Mouse (Mus musculus) adrenal gland, postnatal 4 days (tissue): ENCODE measurements around the gene Myo3b. TPM values are rescaled to one million over a fixed set of nuclear protein-coding genes. Genes with fewer than 3 reads are reported as not detected.
"Not testable (repeated sequence)": the region's sequence is repeated elsewhere in the genome, so short reads cannot be mapped to it uniquely, and the experiment has no call there.

Experiments
- DNase-seq, 2 experiments: peaks; one replicate each; pipeline ENCODE4 v3.0.0; 2021 to 2022; ENCODE audit warnings: low spot score in 2 of 2, mixed read lengths in 2 of 2
- long read RNA-seq, 2 experiments: library from polyadenylated mRNA; stranded (forward); transcript quantifications; one replicate each; pipeline ENCODE4 v2.0.0; 2021
- total RNA-seq, 2 experiments: library from RNA; stranded (reverse); gene quantifications; 2 replicates each; pipeline ENCODE4 v1.2.3; 2021

Gene Myo3b
- under 1 TPM; 0.06 to 0.20 TPM for total RNA-seq
- long read RNA-seq, experiment 1, result 0 reads
- long read RNA-seq, experiment 2, partial matches to known transcripts, result 0 of 1 reads
- long read RNA-seq, experiment 2, other reads (novel, unspliced or antisense), result 1 of 1 reads

GRCm38 (mm10) chr2:70038752-70039151 lies at the start of gene Myo3b:
Myo3b (plus strand) TSS chr2:70039126.
- DNase-seq, result no peak

DNA sequence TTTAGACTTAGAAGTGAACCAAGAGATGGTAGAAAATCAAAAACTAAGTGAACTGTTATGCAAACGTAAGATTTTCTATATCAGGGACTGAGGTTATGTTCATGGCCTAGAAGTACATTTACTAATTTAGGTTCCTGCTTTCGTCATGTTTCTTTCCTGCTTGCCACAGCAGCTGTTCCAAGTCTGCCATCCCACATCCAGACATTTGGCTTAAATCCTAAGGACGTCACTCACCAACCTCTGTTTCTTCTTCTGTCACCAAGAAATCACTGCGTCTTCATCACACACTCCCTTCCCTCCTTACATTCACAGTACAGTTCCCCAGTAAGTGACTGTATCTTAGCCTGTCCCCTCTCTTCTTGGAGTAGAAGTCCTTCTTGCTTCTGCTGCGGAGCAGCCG lies 49.7 kb upstream of the Myo3b start:
- DNase-seq, result no peak

GRCm38 (mm10) chr2:69990647-69991046 lies 48.3 kb upstream of the Myo3b start:
- DNase-seq, result no peak

- not testable (repeated sequence) for DNase-seq
Observed at GRCm38 (mm10) chr2:69994082-69994736, 44.7 kb upstream of the Myo3b start.

- DNase-seq, result no peak
Observed at GRCm38 (mm10) chr2:69994779-69995178, 44.1 kb upstream of the Myo3b start.

- no peak for DNase-seq
Observed at GRCm38 (mm10) chr2:69999097-69999770, 39.7 kb upstream of the Myo3b start.

GRCm38 (mm10) chr2:70000316-70000715 lies 38.6 kb upstream of the Myo3b start:
- DNase-seq, result no peak

- DNase-seq, result no peak
Observed at GRCm38 (mm10) chr2:70006492-70006891, 32.4 kb upstream of the Myo3b start.

DNA sequence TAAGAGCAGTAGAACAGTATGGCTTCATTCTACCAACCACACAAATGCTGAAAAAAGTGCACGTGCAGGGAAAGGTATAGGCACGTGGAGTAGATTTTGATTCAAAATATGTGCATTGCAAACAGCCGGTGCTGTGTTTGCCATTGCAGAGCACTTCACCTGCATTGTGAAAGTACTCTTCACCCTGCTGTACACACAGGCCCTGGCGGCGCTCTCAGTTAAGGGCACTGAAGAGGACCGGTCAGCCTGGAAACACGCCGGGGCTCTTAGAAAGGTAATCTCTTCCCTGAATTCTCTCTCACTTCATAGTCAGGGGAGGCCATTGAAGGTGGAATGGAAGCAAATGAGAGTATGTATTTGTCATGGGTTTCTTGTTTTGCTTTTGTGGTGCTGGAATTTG lies 26.0 kb upstream of the Myo3b start:
- DNase-seq, result no peak

DNA sequence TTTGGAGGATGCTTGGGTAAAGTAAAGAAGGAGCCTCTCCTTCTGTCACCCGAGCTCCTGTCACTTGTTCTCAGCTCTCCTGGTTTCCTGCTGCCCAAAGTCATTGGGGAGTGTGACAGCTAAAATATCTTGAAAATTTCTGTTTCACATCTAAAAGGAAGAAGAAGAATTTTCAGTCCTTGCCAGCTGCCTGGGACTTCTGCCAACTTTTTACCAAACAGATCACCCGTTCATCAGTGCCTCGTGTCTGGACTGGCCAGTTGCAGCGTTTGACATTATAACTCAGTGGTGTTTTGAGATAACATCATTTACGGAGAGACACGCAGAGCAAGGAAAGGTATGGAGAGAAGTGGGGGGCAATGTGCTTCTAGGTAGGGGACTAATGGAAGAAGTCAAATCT lies 20.7 kb upstream of the Myo3b start:
- DNase-seq, result no peak

GRCm38 (mm10) chr2:70024454-70024853 lies 14.5 kb upstream of the Myo3b start:
- DNase-seq, result no peak

DNA sequence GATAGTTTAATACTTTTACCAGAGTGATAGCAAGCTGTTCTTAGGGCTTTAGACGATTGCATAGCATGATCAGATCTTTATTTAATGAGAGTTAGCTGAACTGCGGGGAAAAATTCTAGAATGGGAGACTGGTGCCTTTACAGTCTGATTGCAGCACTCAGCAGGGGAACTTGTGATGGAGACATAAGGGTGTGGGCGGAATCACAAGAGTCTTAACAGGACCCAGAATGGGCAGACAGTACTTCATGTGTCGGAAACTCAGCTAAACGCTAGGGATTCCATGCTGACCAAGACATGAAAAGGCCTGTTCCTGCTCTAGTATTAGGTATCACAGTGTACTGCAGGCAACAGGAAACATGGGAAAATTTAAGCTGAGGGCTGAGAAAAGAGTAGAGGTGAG lies 13.2 kb upstream of the Myo3b start:
- no peak for DNase-seq

GRCm38 (mm10) chr2:70031472-70031871 lies 7.5 kb upstream of the Myo3b start:
- DNase-seq, result no peak

DNA sequence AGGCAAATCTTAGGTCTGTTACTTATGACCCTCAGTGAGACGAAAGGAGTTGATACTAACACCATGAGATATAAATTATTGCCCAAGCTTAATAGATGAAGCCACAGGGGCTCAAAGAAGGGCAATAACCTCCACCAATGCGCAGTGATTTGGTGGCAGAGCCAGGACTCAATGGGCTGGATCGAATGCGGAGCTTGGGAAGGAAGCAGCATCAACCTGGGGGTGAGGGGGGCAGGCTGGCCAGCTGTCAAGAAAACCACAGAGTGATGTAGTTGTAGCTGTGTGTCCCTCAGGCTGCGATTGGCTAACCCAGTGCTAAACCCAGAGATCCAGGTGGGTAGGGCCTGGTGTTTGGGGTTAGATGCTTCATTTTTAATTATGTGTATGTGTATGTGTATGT lies 4.0 kb upstream of the Myo3b start:
- no peak for DNase-seq

GRCm38 (mm10) chr2:70035358-70035757 lies 3.6 kb upstream of the Myo3b start:
- DNase-seq, result no peak

DNA sequence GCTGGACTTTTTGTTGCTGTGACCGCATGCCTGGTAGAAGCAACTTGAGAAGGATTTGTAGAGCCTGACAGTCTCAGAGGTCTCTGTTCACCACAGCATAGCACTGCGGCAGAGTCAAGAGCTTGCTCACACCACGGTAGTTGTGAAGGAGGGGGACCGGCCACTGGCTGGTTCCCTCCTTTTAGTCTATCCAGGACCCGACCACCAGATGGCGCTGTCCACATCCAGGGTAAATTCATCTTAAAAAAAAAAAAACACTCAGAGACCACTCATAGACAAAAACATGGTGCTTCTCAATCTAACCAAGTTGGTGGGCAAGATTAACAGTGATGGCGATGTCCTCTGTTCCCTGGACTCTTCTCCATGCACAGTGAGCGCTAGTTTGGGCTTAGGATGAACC lies 1.7 kb upstream of the Myo3b start:
- DNase-seq, result no peak

GRCm38 (mm10) chr2:70044466-70044865 lies 5.5 kb downstream of the Myo3b start:
- no peak for DNase-seq

- no peak for DNase-seq
Observed at GRCm38 (mm10) chr2:70047868-70048267, 8.9 kb downstream of the Myo3b start.

DNA sequence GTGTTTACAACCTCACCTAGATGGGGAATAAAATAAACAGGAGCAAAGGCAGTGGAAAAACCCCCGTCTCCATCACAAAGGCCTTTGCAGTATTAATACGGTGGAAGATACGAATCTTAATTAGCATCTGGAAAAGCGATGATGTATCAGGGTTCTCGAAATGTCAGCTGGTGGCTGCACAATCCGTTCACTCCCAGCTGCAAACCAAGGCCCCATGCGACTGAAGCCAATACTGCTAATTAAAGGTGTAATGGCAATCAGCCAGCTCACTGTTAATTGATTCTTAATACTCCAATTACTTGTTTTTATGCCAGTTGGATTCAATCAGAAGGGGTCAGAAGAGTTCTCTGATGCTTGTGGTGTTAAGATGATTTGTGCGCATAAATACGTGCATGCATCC lies 14.9 kb downstream of the Myo3b start:
- no peak for DNase-seq

- DNase-seq, result no peak
Observed at GRCm38 (mm10) chr2:70058201-70058600, 19.3 kb downstream of the Myo3b start.

DNA sequence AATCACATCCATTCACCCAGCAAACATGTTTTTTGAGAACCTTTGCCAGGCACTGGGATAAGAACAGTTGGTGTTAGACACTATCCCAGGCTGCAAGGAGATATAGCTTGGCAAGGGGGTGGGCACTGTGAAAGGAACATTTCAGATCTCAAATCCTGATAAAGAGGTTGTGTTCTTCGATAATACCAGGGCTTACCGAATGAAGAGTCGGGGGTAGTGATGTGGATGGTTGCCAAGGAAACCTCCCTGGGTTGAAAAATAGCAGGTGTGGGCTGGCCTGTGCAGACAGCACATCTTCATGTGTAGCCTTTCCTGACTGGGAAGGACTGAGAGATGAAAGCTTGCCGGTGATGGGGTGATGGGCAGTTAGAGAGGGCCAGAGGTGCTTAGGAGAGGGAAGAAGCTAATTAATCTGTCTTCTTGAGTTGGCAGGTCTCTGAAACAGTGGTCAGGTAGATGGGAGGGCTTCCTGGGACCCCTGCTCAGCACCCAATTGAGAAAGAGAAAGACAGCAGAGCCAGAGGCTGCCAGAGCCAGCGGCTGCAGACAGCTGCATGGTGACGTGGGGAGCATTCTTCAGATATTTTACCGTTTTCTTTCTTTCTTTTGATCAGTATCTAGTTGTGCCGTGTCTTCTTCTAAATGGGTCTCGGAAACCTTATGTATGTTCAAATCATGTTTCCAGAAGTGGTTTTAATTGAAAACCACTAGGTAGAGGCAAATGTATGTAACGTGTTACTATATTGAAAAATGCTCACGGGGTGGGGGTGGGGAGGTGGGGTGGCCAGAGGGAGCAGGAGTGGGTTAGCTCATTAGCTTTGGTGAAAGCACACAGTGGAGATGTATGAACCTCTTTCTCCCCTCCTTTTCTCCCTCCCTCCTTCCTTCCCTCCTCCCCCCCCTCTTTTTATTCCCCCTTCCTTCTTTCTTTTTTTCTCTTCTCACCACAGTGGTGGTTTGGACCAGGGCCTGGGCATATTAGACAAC lies 21.7 kb downstream of the Myo3b start:
- DNase-seq, result no peak

- no peak for DNase-seq
Observed at GRCm38 (mm10) chr2:70065116-70065515, 26.2 kb downstream of the Myo3b start.
